Mouse (Mus musculus) limb, embryonic 10.5 days (tissue): ENCODE results near the gene Slc5a4b. TPM values are rescaled to one million over a fixed set of nuclear protein-coding genes. Genes with fewer than 3 reads are reported as not detected.
"Not testable (repeated sequence)": the region's sequence is repeated elsewhere in the genome, so short reads cannot be mapped to it uniquely, and the experiment has no call there.

Experiments
- DNase-seq: peaks from one replicate; pipeline ENCODE4 v3.0.0-alpha.2; 2017; ENCODE audit warnings: low spot score
- H3K27ac ChIP-seq: fragments of 300-500 bp; sonication (generic); 2 replicates; pipeline ENCODE4 v1.5.1; 2016; ENCODE audit warnings: mild to moderate bottlenecking
- H3K27me3 ChIP-seq: fragments of 300-500 bp; sonication (generic); 2 replicates; pipeline ENCODE4 v1.6.1; 2016; ENCODE audit warnings: low read depth, mild to moderate bottlenecking; ENCODE audit not compliant: poor library complexity, severe bottlenecking
- H3K36me3 ChIP-seq: fragments of 300-500 bp; sonication (generic); 2 replicates; pipeline ENCODE4 v1.6.1; 2016; ENCODE audit warnings: mild to moderate bottlenecking, moderate library complexity
- H3K4me1 ChIP-seq: fragments of 300-500 bp; sonication (generic); 2 replicates; pipeline ENCODE4 v1.6.1; 2016
- H3K4me3 ChIP-seq: fragments of 300-500 bp; sonication (generic); 2 replicates; pipeline ENCODE4 v1.5.1; 2016; ENCODE audit warnings: mild to moderate bottlenecking, moderate library complexity
- H3K9me3 ChIP-seq: fragments of 300-500 bp; sonication (generic); replicated peaks from 2 replicates; pipeline ENCODE4 v1.6.1; 2016; ENCODE audit warnings: mild to moderate bottlenecking
- WGBS: fragments of 180-500 bp; shearing (Covaris S2); methylation state at CpG from one replicate; pipeline ENCODE4 v1.1.7; 2016; 5-methylcytosine and 5-hydroxymethylcytosine counted together
- polyA plus RNA-seq: library from polyadenylated mRNA; unstranded; fragments of >200 nt; fragmentation: Nextera tagmentation; extraction: Ambion mirVana; gene quantifications from 2 replicates; pipeline ENCODE4 v1.2.1, GENCODE M21; 2016

Slc5a4b gene
- polyA plus RNA-seq, 1 experiment from 2014 or later: not detected

DNA sequence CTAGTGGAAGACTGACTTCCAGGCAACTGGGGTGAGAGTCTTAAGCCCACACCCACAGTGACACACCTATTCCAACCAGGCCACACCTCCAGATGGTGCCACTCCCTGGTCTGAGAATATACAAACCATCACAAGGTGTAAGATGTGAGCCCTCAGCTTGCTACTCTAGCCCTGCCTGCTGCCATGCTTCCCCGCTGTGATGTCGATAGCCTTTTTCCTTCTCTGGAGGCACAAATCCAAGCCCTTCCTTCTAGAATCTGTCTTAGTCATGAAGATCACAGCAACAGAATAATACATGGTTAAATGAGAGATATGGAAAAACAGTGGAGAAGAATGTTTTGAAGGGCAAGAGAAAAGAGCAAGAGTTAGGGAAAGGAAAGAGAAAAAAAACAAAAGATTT is 33.8 kb downstream of the Slc5a4b start:
- not testable (repeated sequence) for H3K4me1 ChIP-seq, H3K9me3 ChIP-seq, H3K4me3 ChIP-seq, DNase-seq, H3K27ac ChIP-seq, H3K36me3 ChIP-seq, H3K27me3 ChIP-seq
- WGBS: 93% methylated on average over 2 of the region's 2 CpGs

DNA sequence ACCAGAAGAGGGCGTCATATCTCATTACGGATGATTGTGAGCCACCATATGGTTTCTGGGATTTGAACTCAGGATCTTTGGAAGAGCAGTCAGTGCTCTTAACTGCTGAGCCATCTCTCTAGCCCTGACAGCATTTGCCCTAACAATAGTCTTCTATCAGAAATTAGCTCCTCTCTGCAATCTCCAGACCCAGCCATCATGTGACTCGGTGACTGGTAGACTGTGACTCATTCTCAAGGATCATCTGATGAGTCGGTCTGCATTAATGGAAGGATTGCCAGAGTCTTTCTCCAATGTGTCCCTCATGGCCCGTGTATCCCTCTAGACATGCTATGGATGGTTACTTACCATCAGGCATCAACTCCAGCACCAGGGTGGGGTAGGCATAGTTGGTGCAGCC is 38.7 kb downstream of the Slc5a4b start:
- 93% methylated on average over 5 of the region's 5 CpGs for WGBS
- H3K36me3 ChIP-seq, H3K27me3 ChIP-seq, DNase-seq, H3K9me3 ChIP-seq, H3K4me1 ChIP-seq, H3K4me3 ChIP-seq, H3K27ac ChIP-seq: not testable (repeated sequence)

DNA sequence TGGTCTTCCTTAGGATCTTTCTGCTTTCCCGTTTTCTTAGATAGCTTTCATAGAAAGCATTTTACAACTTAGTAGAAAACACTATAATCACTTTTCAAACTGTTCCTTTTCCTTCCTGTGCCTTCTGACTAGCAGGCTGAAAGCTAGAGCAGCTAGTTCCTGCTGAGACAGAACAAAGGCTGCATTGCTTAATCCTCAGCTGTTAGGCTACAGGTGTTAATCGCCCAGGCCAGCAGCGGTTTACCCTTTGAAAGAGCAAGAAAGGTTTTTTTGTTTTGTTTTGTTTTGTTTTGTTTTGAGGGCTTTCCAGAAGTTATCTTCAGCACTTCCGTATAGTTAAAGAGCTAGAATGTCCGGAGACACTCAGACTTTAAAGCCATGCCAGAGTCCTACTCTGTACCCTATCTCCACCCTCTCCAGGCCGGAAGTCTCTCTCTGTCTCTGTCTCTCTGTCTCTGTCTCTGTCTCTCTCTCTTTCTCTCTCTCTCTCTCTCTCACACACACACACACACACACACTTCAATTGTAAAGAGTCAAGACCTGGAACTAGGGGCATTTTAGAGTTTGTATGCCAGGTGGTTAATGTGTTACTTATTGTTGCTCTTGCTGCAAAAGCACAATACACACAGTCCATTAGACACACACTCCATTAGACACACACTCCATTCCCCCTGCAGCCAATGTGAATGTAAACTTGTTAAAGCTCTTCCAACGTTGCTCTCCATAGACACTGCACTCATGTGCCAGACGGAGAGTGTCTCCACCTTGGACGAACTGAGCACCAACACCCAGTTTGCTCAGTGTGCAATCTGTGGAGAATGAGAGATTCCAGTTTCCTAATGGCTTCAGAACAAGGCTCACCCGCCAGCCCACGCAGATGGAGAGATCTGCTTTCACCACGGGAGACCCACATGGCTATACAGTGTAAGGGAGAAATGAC is 42.8 kb downstream of the Slc5a4b start:
- Histone ChIP-seq H3K4me1 (peaks cover 9% of the 10 kb centered on the region), H3K36me3 (no peaks in the 10 kb centered on the region), H3K27ac (peak overlapping the region; percentile 44; the same call in 1 of the 2 replicates), H3K4me3 (no peak overlapping the region), H3K9me3 (no peaks in the 10 kb centered on the region), H3K27me3 (no peaks in the 10 kb centered on the region)
- WGBS: 41% methylated on average over 12 of the region's 12 CpGs
- no peak for DNase-seq

DNA sequence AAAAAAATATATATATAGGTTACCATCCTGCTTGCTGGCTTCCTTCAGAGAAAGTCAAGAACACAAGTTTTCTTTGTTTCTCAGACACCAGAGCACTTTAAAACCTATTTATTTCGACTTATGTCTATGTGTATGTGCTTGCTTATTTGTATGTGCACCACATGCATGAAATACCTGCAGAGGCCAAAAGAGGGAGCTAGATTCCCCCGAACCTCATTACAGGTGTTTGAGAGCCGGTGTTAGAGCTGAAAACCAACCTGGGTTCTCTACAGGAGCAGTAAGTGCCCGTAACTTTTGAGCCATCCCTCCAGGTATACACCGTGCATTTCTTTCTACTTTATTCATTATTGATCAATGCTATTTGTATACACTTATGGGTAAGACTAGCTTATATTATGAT is 48.3 kb downstream of the Slc5a4b start:
- Histone ChIP-seq H3K4me3 (no peak overlapping the region), H3K4me1 (peaks cover 3% of the 10 kb centered on the region; the same call in 1 of the 2 replicates), H3K27ac (no peak overlapping the region), H3K36me3 (no peaks in the 10 kb centered on the region), H3K27me3 (no peaks in the 10 kb centered on the region), H3K9me3 (no peaks in the 10 kb centered on the region)
- no peak for DNase-seq
- 89% methylated on average over 5 of the region's 5 CpGs for WGBS

DNA sequence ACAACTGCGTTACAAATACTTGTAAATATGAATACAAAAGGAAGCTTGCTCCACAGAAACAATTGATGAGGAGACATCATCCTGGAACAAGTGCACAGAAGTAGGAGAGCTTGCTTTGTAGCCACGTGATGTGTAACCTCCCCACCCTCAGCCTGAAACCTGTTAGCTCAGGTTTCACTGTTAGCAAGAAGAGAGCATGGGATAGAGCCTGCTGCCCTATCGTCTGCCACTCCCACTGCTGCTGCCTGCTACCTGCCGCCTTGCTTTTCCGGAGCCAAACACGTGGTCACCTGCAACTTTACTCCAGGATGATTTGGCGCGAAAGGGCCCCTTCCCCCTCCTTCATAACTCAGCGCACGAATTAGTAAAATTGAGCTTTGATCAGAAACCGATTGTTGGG is 58.9 kb downstream of the Slc5a4b start:
- H3K4me1 ChIP-seq: no peaks in the 10 kb centered on the region
- no peaks in the 10 kb centered on the region for H3K9me3 ChIP-seq
- no peak overlapping the region for H3K4me3 ChIP-seq
- no peak for DNase-seq
- H3K27ac ChIP-seq: no peak overlapping the region
- 77% methylated on average over 11 of the region's 11 CpGs for WGBS
- no peaks in the 10 kb centered on the region for H3K36me3 ChIP-seq
- H3K27me3 ChIP-seq: no peaks in the 10 kb centered on the region

DNA sequence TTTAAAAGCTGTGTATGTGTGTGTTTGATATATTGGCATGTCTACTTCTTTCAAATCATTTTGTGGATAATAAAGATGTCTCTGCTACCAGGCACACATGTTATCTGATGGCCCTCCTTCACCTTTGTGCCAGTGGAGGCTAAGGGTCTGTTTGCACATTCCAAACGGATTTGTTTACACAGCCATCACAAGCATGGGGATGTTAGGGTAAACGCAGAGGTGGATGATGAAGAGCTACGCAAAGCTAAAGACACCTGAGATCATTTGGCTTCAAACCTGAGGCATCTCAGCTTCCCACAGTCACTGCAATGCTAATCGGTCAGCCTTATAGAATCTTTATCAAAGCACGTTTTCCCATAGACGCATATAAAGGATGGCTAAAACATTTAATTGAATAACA is 61.8 kb downstream of the Slc5a4b start:
- peaks cover 6% of the 10 kb centered on the region for H3K36me3 ChIP-seq
- WGBS: 46% methylated on average over 6 of the region's 6 CpGs
- no peak overlapping the region for H3K27ac ChIP-seq
- H3K4me3 ChIP-seq: no peak overlapping the region
- H3K9me3 ChIP-seq: no peaks in the 10 kb centered on the region
- H3K27me3 ChIP-seq: no peaks in the 10 kb centered on the region
- H3K4me1 ChIP-seq: peaks cover 8% of the 10 kb centered on the region; the same call in 1 of the 2 replicates
- no peak for DNase-seq

DNA sequence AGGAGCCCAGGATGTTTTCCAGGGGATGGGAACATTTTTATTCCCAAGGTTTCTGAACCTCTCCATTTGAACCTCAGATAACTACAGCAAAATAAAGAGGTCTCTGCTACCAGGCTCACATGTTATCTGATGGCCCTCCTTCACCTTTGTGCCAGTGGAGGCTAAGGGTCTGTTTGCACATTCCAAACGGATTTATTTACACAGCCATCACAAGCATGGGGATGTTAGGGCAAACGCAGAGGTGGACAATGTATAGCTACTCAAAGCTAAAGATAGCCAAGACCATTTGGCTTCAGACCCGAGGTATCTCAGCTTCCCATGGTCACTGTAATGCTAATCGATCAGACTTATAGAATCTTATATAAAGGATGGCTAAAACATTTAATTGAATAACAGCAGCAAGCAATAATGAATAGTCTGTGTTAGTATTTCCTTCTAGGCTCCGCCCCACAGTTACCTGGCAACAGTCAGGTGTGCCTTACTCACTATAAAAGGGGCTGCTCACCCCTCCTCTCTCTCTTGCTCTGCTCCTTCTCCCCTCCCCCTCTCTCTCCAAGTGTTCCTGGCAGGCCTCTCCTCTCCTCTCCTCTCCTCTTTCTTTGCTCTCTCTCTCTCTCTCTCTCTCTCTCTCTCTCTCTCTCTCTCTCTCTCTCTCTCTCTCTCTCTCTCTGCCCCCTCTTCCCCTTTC is 63.4 kb downstream of the Slc5a4b start:
- Histone ChIP-seq H3K4me3 (no peak overlapping the region), H3K4me1 (peaks cover 8% of the 10 kb centered on the region; the same call in 1 of the 2 replicates), H3K9me3 (no peaks in the 10 kb centered on the region), H3K36me3 (peaks cover 21% of the 10 kb centered on the region), H3K27ac (no peak overlapping the region), H3K27me3 (no peaks in the 10 kb centered on the region)
- WGBS: 52% methylated on average over 5 of the region's 5 CpGs
- no peak for DNase-seq

DNA sequence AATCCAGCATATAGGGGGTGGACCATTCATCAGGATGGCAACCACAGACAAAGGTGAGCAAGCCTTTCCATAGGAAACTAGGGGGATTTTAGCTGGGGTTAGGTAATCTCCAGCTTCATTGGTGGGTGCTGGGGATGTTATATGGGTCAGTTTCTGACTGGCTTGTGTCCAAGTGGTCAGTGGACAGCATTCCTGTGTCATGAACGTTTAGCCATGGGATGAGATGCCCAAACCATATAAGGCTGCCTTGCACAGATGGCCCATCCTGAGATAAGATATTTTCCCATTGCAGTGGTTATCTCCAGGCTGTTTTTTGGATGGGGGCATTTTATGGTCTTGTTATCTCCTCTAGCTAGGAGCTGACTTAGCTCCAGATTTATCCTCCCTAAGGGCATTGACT is 64.0 kb downstream of the Slc5a4b start:
- WGBS: 57% methylated on average over 1 of the region's 1 CpGs
- no peak overlapping the region for H3K4me3 ChIP-seq
- H3K4me1 ChIP-seq: peaks cover 8% of the 10 kb centered on the region; the same call in 1 of the 2 replicates
- no peak overlapping the region for H3K27ac ChIP-seq
- H3K36me3 ChIP-seq: peaks cover 25% of the 10 kb centered on the region
- H3K27me3 ChIP-seq: no peaks in the 10 kb centered on the region
- no peaks in the 10 kb centered on the region for H3K9me3 ChIP-seq
- DNase-seq: no peak

DNA sequence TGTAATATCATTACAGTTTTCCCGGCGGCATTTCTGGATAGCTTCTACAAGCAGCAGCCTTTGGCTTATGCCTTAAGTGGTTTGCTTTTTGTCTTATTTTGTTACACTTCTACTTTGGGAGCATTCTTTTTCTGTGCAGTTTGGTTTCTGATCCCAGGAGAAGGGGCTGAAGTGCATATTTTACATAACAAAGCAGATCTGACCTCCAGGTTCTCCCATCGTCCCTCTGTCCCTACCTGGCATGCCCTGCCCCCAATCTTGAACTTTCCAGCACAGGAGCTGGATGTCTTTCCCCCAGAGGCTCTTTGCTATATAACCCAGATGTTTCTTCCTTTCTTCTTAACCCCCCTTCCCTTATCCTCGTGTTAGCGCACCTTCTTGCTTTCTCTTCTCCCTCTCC is 65.4 kb downstream of the Slc5a4b start:
- Histone ChIP-seq H3K9me3 (no peaks in the 10 kb centered on the region), H3K4me1 (peaks cover 8% of the 10 kb centered on the region; the same call in 1 of the 2 replicates), H3K4me3 (no peak overlapping the region), H3K36me3 (peaks cover 39% of the 10 kb centered on the region), H3K27ac (no peak overlapping the region), H3K27me3 (no peaks in the 10 kb centered on the region)
- DNase-seq: no peak
- 57% methylated on average over 5 of the region's 5 CpGs for WGBS

DNA sequence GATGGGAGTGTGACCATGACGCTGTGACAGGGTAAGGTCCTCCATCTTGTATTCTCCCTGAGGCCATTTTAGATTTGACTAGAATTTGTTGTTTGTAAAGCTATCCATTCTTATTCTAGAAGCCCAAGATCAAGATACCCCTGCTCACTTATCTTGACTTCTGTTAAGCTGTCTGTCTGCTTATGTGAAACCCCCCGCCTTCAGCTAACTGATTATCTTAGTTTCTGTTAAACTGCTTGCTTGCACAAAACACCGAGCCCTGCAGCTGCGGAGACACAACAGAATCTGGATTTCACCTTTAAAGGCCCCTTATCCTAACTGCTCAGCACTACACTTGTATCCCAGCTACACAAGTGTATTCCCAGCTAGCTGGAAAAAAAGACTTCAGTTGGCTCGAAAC is 73.8 kb downstream of the Slc5a4b start:
- Histone ChIP-seq H3K36me3 (peaks cover 75% of the 10 kb centered on the region), H3K4me3 (no peak overlapping the region), H3K9me3 (no peaks in the 10 kb centered on the region), H3K27me3 (no peaks in the 10 kb centered on the region), H3K4me1 (peaks cover 12% of the 10 kb centered on the region; the same call in 1 of the 2 replicates), H3K27ac (no peak overlapping the region)
- 97% methylated on average over 5 of the region's 5 CpGs for WGBS
- peak; percentile 11 for DNase-seq

DNA sequence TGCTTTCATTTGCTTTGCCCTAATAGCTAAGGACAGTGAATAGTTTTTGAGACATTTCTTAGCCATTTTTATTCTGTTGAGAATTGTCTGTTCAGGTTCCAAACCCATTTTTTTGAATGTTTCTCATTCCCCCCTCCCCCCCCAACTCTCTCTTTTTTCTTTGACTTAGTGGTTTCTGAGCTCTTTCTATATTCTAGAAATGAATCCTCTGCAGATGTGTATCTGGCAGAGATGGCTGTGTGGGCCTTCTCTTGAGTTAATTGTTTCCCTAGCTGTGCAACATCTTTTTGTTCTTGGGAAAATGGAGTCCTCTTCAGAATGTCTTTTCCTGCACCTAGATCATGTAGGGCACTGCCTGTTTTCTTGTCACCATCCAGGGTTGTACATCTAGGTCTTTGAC is 75.5 kb downstream of the Slc5a4b start:
- peaks cover 60% of the 10 kb centered on the region for H3K36me3 ChIP-seq
- DNase-seq: peak; percentile 9
- no peak overlapping the region for H3K27ac ChIP-seq

DNA sequence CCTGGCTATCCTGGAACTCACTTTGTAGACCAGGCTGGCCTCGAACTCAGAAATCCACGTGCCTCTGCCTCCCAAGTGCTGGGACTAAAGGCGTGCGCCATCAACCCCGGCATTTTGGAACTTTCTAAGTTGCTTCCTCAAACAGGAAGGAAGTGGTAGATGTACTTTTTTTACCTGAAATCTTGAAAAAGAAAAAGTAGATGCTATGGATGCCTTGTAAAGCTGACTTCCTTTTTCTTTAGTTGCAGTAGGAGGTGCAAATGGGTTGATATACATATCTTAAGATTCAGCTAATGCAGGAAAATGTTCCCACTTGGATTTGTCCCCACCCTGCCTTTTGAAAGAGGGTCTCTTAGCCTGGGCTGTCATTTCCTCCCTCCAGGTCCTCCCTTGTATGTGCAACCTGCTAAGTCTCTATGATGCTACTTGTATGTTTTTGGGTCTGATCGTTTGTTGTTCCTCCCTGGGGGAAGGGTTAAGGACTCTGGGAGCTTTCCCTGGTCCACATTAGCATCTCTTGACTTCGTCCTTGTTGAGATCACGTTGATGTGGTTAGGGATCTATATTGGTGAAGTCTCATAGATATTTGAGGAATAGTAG is 76.7 kb downstream of the Slc5a4b start:
- no peak overlapping the region for H3K27ac ChIP-seq
- peaks cover 49% of the 10 kb centered on the region for H3K36me3 ChIP-seq
- no peak for DNase-seq
- no peak overlapping the region for H3K4me3 ChIP-seq
- no peaks in the 10 kb centered on the region for H3K27me3 ChIP-seq
- no peaks in the 10 kb centered on the region for H3K9me3 ChIP-seq
- peaks cover 7% of the 10 kb centered on the region; the same call in 1 of the 2 replicates for H3K4me1 ChIP-seq
- WGBS: 96% methylated on average over 8 of the region's 8 CpGs

More for the DNA sequence above, 75.5 kb downstream of the Slc5a4b start:
- H3K4me3 ChIP-seq: no peak overlapping the region
- peaks cover 12% of the 10 kb centered on the region; the same call in 1 of the 2 replicates for H3K4me1 ChIP-seq
- H3K27me3 ChIP-seq: no peaks in the 10 kb centered on the region
- no peaks in the 10 kb centered on the region for H3K9me3 ChIP-seq

DNA sequence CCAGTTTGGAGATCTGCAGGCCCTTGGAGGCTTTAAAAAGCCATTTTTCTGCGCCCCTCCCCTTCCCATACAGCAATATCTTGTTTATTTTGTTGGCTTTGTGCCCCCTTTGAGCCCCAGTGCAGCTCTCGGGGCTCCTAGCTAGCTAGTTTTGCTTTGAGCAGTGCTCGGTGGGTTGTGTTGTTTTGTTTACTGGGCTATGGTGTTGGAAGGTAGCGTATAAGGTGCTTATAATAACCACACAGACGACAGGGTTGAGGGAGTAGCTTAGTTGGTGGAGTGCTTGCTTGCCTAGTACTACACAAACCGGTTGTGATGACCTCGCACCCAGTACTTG is 77.7 kb downstream of the Slc5a4b start:
- no peaks in the 10 kb centered on the region for H3K9me3 ChIP-seq
- H3K27ac ChIP-seq: peak overlapping the region; percentile 98
- peaks cover 11% of the 10 kb centered on the region for H3K4me1 ChIP-seq
- 24% methylated on average over 7 of the region's 7 CpGs for whole genome bisulfite sequencing
- DNase-seq: no peak
- no peaks in the 10 kb centered on the region for H3K27me3 ChIP-seq
- H3K36me3 ChIP-seq: peaks cover 38% of the 10 kb centered on the region
- peak overlapping the region; percentile 89 for H3K4me3 ChIP-seq
